Mouse (Mus musculus) spleen, embryonic (tissue): Measurements from ENCODE around the gene Slc38a6.

Experiments used
- CTCF ChIA-PET: fragments of 350-600 bp; sonication (Branson Sonifier 250); formaldehyde crosslinking; loops from one replicate; lab custom pipeline; 2022; lab: Charles Lee

The Slc38a6 gene

GRCm38 (mm10) chr12:73354521-73354920 is 67.9 kb downstream of the Slc38a6 start:
- CTCF ChIA-PET, result no interaction called here

- CTCF ChIA-PET, result no interaction called here
Observed at GRCm38 (mm10) chr12:73355084-73355775, 68.7 kb downstream of the Slc38a6 start.

GRCm38 (mm10) chr12:73356696-73357095 is 70.1 kb downstream of the Slc38a6 start:
- CTCF ChIA-PET, result no interaction called here

GRCm38 (mm10) chr12:73357311-73357710 is 70.7 kb downstream of the Slc38a6 start:
- CTCF ChIA-PET, result no interaction called here

- CTCF ChIA-PET, result no interaction called here
Observed at GRCm38 (mm10) chr12:73357736-73358135, 71.2 kb downstream of the Slc38a6 start.

- CTCF ChIA-PET, result no interaction called here
Observed at GRCm38 (mm10) chr12:73358640-73359039, 72.1 kb downstream of the Slc38a6 start.

GRCm38 (mm10) chr12:73359520-73359919 is 72.9 kb downstream of the Slc38a6 start:
- CTCF ChIA-PET, result interaction anchor here (0.7 kb wide), 1 partner anchor 49 kb away, joined by 4 read pairs; no protein-coding TSS in a partner anchor

GRCm38 (mm10) chr12:73361201-73361600 is 74.6 kb downstream of the Slc38a6 start:
- CTCF ChIA-PET, result no interaction called here

- CTCF ChIA-PET, result no interaction called here
Observed at GRCm38 (mm10) chr12:73363401-73363800, 76.8 kb downstream of the Slc38a6 start.

- CTCF ChIA-PET, result no interaction called here
Observed at GRCm38 (mm10) chr12:73363956-73364355, 77.4 kb downstream of the Slc38a6 start.

- CTCF ChIA-PET, result no interaction called here
Observed at GRCm38 (mm10) chr12:73366581-73366980, 80.0 kb downstream of the Slc38a6 start.

GRCm38 (mm10) chr12:73367460-73368079 is 81.0 kb downstream of the Slc38a6 start:
- CTCF ChIA-PET, result no interaction called here

- CTCF ChIA-PET, result interaction anchor here (0.9 kb wide), 1 partner anchor 1001 kb away, joined by 3 read pairs; no protein-coding TSS in a partner anchor
Observed at GRCm38 (mm10) chr12:73368868-73369608, 82.5 kb downstream of the Slc38a6 start.

GRCm38 (mm10) chr12:73370367-73370944 is 83.9 kb downstream of the Slc38a6 start:
- CTCF ChIA-PET, result no interaction called here

- CTCF ChIA-PET, result no interaction called here
Observed at GRCm38 (mm10) chr12:73371132-73371531, 84.6 kb downstream of the Slc38a6 start.

GRCm38 (mm10) chr12:73378026-73378425 is 91.4 kb downstream of the Slc38a6 start:
- CTCF ChIA-PET, result interaction anchor here (0.6 kb wide), 1 partner anchor 1537 kb away, joined by 3 read pairs; no protein-coding TSS in a partner anchor

GRCm38 (mm10) chr12:73378724-73379355 is 92.3 kb downstream of the Slc38a6 start:
- CTCF ChIA-PET, result interaction anchor here (0.6 kb wide), 1 partner anchor 1538 kb away, joined by 3 read pairs; no protein-coding TSS in a partner anchor

GRCm38 (mm10) chr12:73380686-73381360 is 94.2 kb downstream of the Slc38a6 start:
- CTCF ChIA-PET, result interaction anchor here (0.7 kb wide), 1 partner anchor 17 kb away, joined by 3 read pairs; no protein-coding TSS in a partner anchor

- CTCF ChIA-PET, result interaction anchor here (0.7 kb wide), 1 partner anchor 17 kb away, joined by 3 read pairs; no protein-coding TSS in a partner anchor
Observed at GRCm38 (mm10) chr12:73381452-73381851, 94.9 kb downstream of the Slc38a6 start.
